Mouse (Mus musculus) limb, embryonic 13.5 days (tissue): ENCODE data around the gene Tmem117. TPM values are rescaled to one million over a fixed set of nuclear protein-coding genes. Genes with fewer than 3 reads are reported as not detected.
A peak's percentile ranks its signal among the peaks of the same experiment; 100 is the strongest.

Experiments
- ATAC-seq: fragments of 200-750 bp; cut with Nextera tagmentation; 2 replicates; pipeline ENCODE4 v1.8.0; 2017; ENCODE audit warnings: low read depth, moderate number of reproducible peaks, moderate TSS enrichment; ENCODE audit not compliant: low FRiP score
- H3K27ac ChIP-seq: fragments of 300-500 bp; sonication (generic); 2 replicates; pipeline ENCODE4 v1.5.1; 2015; ENCODE audit warnings: inconsistent platforms, mild to moderate bottlenecking, moderate library complexity
- H3K27me3 ChIP-seq: fragments of 300-500 bp; sonication (generic); 2 replicates; pipeline ENCODE4 v1.6.1; 2015; ENCODE audit warnings: mild to moderate bottlenecking, inconsistent platforms
- H3K36me3 ChIP-seq: fragments of 300-500 bp; sonication (generic); 2 replicates; pipeline ENCODE4 v1.6.1; 2015; ENCODE audit warnings: inconsistent platforms, mild to moderate bottlenecking, moderate library complexity
- H3K4me1 ChIP-seq: fragments of 300-500 bp; sonication (generic); 2 replicates; pipeline ENCODE4 v1.6.1; 2015; ENCODE audit warnings: inconsistent platforms
- H3K4me2 ChIP-seq: fragments of 300-500 bp; sonication (generic); replicated peaks from 2 replicates; pipeline ENCODE4 v1.6.1; 2015; ENCODE audit warnings: inconsistent platforms, mild to moderate bottlenecking, moderate library complexity
- H3K4me3 ChIP-seq: fragments of 300-500 bp; sonication (generic); 2 replicates; pipeline ENCODE4 v1.5.1; 2015; ENCODE audit warnings: moderate library complexity, mild to moderate bottlenecking, inconsistent platforms
- H3K9ac ChIP-seq: fragments of 300-500 bp; sonication (generic); 2 replicates; pipeline ENCODE4 v1.6.1; 2015; ENCODE audit warnings: mild to moderate bottlenecking, inconsistent platforms
- H3K9me3 ChIP-seq: fragments of 300-500 bp; sonication (generic); 2 replicates; pipeline ENCODE4 v1.6.1; 2016; ENCODE audit warnings: inconsistent platforms
- WGBS: fragments of 180-500 bp; shearing (Covaris S2); methylation state at CpG from one replicate; pipeline ENCODE4 v1.1.7; 2015; 5-methylcytosine and 5-hydroxymethylcytosine counted together
- polyA plus RNA-seq: library from polyadenylated mRNA; unstranded; fragments of >200 nt; fragmentation: Nextera tagmentation; extraction: Ambion mirVana; gene quantifications from 2 replicates; pipeline ENCODE4 v1.2.1, GENCODE M21; 2015

The Tmem117 gene
- 4.3 and 5.5 TPM in 2 replicates for polyA plus RNA-seq

- H3K9me3 ChIP-seq, result no peaks in the 10 kb centered on the region
- H3K4me1 ChIP-seq, result no peaks in the 10 kb centered on the region
- no peaks in the 10 kb centered on the region for H3K36me3 ChIP-seq
- peak within 1 kb of the TSS; percentile 69 for H3K4me3 ChIP-seq
- under 1% methylated on average over 82 of the region's 96 CpGs for WGBS
- peak within 1 kb of the TSS; percentile 99 for H3K4me2 ChIP-seq
- peak; percentile 77 for ATAC-seq
- H3K9ac ChIP-seq, result peak within 1 kb of the TSS; percentile 81
- no peak within 1 kb of the TSS for H3K27ac ChIP-seq
- peaks cover 34% of the 10 kb centered on the region for H3K27me3 ChIP-seq
Measured at GRCm38 (mm10) chr15:94628830-94629601, at the start of gene Tmem117. TSS of gene Tmem117 (plus strand) at chr15:94629232.

GRCm38 (mm10) chr15:94582000-94582593, 46.9 kb upstream of the Tmem117 start:
- peaks cover 76% of the 10 kb centered on the region for H3K36me3 ChIP-seq
- no peak overlapping the region for H3K9ac ChIP-seq

GRCm38 (mm10) chr15:94583153-94583552, 45.9 kb upstream of the Tmem117 start:
- Histone ChIP-seq H3K27ac (no peak overlapping the region), H3K9me3 (no peaks in the 10 kb centered on the region), H3K9ac (no peak overlapping the region; the same call in 1 of the 2 replicates), H3K4me2 (no peak overlapping the region), H3K27me3 (no peaks in the 10 kb centered on the region), H3K4me3 (no peak overlapping the region), H3K4me1 (peaks cover 8% of the 10 kb centered on the region), H3K36me3 (peaks cover 73% of the 10 kb centered on the region)
- no peak for ATAC-seq
- 85% methylated on average over 10 of the region's 10 CpGs for WGBS

More at GRCm38 (mm10) chr15:94582000-94582593, 46.9 kb upstream of the Tmem117 start:
- Histone ChIP-seq H3K27ac (no peak overlapping the region), H3K4me2 (no peak overlapping the region), H3K27me3 (no peaks in the 10 kb centered on the region), H3K4me3 (no peak overlapping the region), H3K4me1 (0 out of 2 replicates have a peak, but pooled peaks cover 2% of the 10 kb centered on the region), H3K9me3 (no peaks in the 10 kb centered on the region)
- WGBS, result 50% methylated on average over 7 of the region's 7 CpGs
- no peak for ATAC-seq

GRCm38 (mm10) chr15:94584738-94585137, 44.3 kb upstream of the Tmem117 start:
- H3K27ac ChIP-seq, result no peak overlapping the region
- H3K4me2 ChIP-seq, result no peak overlapping the region
- H3K4me3 ChIP-seq, result no peak overlapping the region
- no peak overlapping the region for H3K9ac ChIP-seq
- H3K9me3 ChIP-seq, result no peaks in the 10 kb centered on the region
- no peaks in the 10 kb centered on the region for H3K27me3 ChIP-seq
- no peak for ATAC-seq
- H3K4me1 ChIP-seq, result peaks cover 14% of the 10 kb centered on the region
- 84% methylated on average over 4 of the region's 4 CpGs for WGBS
- H3K36me3 ChIP-seq, result peaks cover 63% of the 10 kb centered on the region

GRCm38 (mm10) chr15:94587826-94588715, 41.0 kb upstream of the Tmem117 start:
- WGBS, result 64% methylated on average over 9 of the region's 9 CpGs
- H3K4me1 ChIP-seq, result peaks cover 12% of the 10 kb centered on the region
- no peak for ATAC-seq
- H3K4me3 ChIP-seq, result peak overlapping the region; percentile 97
- H3K9ac ChIP-seq, result peak overlapping the region; percentile 95; the same call in 1 of the 2 replicates
- H3K27me3 ChIP-seq, result no peaks in the 10 kb centered on the region
- H3K27ac ChIP-seq, result no peak overlapping the region
- H3K4me2 ChIP-seq, result peak overlapping the region; percentile 72
- peaks cover 32% of the 10 kb centered on the region for H3K36me3 ChIP-seq
- no peaks in the 10 kb centered on the region for H3K9me3 ChIP-seq

- peak within 1 kb of the TSS; percentile 95 for H3K9ac ChIP-seq
- peaks cover 18% of the 10 kb centered on the region for H3K36me3 ChIP-seq
- ATAC-seq, result peak; percentile 99
- no peaks in the 10 kb centered on the region for H3K27me3 ChIP-seq
- H3K4me3 ChIP-seq, result peak within 1 kb of the TSS; percentile 97
- WGBS, result under 1% methylated on average over 69 of the region's 70 CpGs
- no peaks in the 10 kb centered on the region for H3K9me3 ChIP-seq
- H3K4me1 ChIP-seq, result peaks cover 12% of the 10 kb centered on the region
- peak within 1 kb of the TSS; percentile 70 for H3K27ac ChIP-seq
- H3K4me2 ChIP-seq, result peak within 1 kb of the TSS; percentile 72
Measured at GRCm38 (mm10) chr15:94589219-94590075, 39.6 kb upstream of the Tmem117 start, which contains the start of gene Twf1. TSS of gene Twf1 (minus strand) at chr15:94589889.

GRCm38 (mm10) chr15:94590083-94590482, 38.9 kb upstream of the Tmem117 start:
- no peaks in the 10 kb centered on the region for H3K27me3 ChIP-seq
- 11% methylated on average over 8 of the region's 8 CpGs for WGBS
- H3K4me1 ChIP-seq, result peaks cover 12% of the 10 kb centered on the region
- peak overlapping the region; percentile 43; the same call in 1 of the 2 replicates for H3K9ac ChIP-seq
- no peak overlapping the region for H3K27ac ChIP-seq
- H3K4me3 ChIP-seq, result peak overlapping the region; percentile 97
- ATAC-seq, result 0 out of 2 replicates have a peak, but pooled peaks have one; percentile 4
- H3K36me3 ChIP-seq, result peaks cover 12% of the 10 kb centered on the region
- H3K4me2 ChIP-seq, result peak overlapping the region; percentile 58
- no peaks in the 10 kb centered on the region for H3K9me3 ChIP-seq

GRCm38 (mm10) chr15:94591356-94591755, 37.7 kb upstream of the Tmem117 start:
- ATAC-seq, result no peak
- WGBS, result 54% methylated on average over 4 of the region's 4 CpGs
- H3K4me3 ChIP-seq, result no peak overlapping the region
- H3K4me1 ChIP-seq, result peaks cover 12% of the 10 kb centered on the region
- H3K27ac ChIP-seq, result no peak overlapping the region
- no peaks in the 10 kb centered on the region for H3K9me3 ChIP-seq
- H3K4me2 ChIP-seq, result no peak overlapping the region
- H3K27me3 ChIP-seq, result no peaks in the 10 kb centered on the region
- H3K9ac ChIP-seq, result no peak overlapping the region
- H3K36me3 ChIP-seq, result peaks cover under 1% of the 10 kb centered on the region; the same call in 1 of the 2 replicates

- Histone ChIP-seq H3K4me3 (no peak overlapping the region), H3K27me3 (no peaks in the 10 kb centered on the region), H3K4me2 (no peak overlapping the region), H3K36me3 (no peaks in the 10 kb centered on the region), H3K9me3 (no peaks in the 10 kb centered on the region), H3K4me1 (peaks cover 1% of the 10 kb centered on the region; the same call in 1 of the 2 replicates), H3K9ac (no peak overlapping the region), H3K27ac (no peak overlapping the region)
- no peak for ATAC-seq
- 75% methylated on average over 1 of the region's 1 CpGs for WGBS
Measured at GRCm38 (mm10) chr15:94593586-94593985, 35.4 kb upstream of the Tmem117 start.

GRCm38 (mm10) chr15:94600145-94600707, 28.8 kb upstream of the Tmem117 start:
- H3K9me3 ChIP-seq, result no peaks in the 10 kb centered on the region
- no peak for ATAC-seq
- no peaks in the 10 kb centered on the region for H3K36me3 ChIP-seq
- H3K27me3 ChIP-seq, result no peaks in the 10 kb centered on the region
- no peaks in the 10 kb centered on the region for H3K4me1 ChIP-seq
- no peak overlapping the region for H3K27ac ChIP-seq
- H3K9ac ChIP-seq, result no peak overlapping the region
- H3K4me2 ChIP-seq, result no peak overlapping the region
- WGBS, result 73% methylated on average over 11 of the region's 11 CpGs
- H3K4me3 ChIP-seq, result no peak overlapping the region

- Histone ChIP-seq H3K27me3 (no peaks in the 10 kb centered on the region), H3K9me3 (no peaks in the 10 kb centered on the region), H3K4me2 (no peak overlapping the region), H3K4me3 (no peak overlapping the region), H3K4me1 (no peaks in the 10 kb centered on the region), H3K9ac (no peak overlapping the region), H3K27ac (no peak overlapping the region), H3K36me3 (no peaks in the 10 kb centered on the region)
- no peak for ATAC-seq
- WGBS, result 16% methylated on average over 3 of the region's 3 CpGs
Measured at GRCm38 (mm10) chr15:94601339-94601738, 27.7 kb upstream of the Tmem117 start.
